Mouse (Mus musculus): ENCODE data around the gene Pex16. TPM values are rescaled to one million over a fixed set of nuclear protein-coding genes. Genes with fewer than 3 reads are reported as not detected.

Gene Pex16
- polyA plus RNA-seq, 1 experiment from 2014 or later: 20.8 TPM

GRCm38 (mm10) chr2:92427882-92428281, 53.4 kb downstream of the Pex16 start:
- Histone ChIP-seq H3K4me1 (replicated peaks; ENCODE audit: control insufficient read depth, insufficient read depth, low read length) (peaks cover 25% of the 10 kb centered on the region), H3K9ac (ENCODE audit: low read depth, low read length) (no peak overlapping the region), H3K36me3 (ENCODE audit: control insufficient read depth, insufficient read depth, low read length) (no peaks in the 10 kb centered on the region), H3K4me3 (ENCODE audit: low read depth, low read length) (no peak overlapping the region), H3K27ac (ENCODE audit: low read depth, low read length) (no peak overlapping the region), H3K27me3 (ENCODE audit: control insufficient read depth, insufficient read depth, low read length) (no peaks in the 10 kb centered on the region), H3K4me2 (replicated peaks; ENCODE audit: low read depth, low read length) (no peak overlapping the region), H3K9me3 (ENCODE audit: control insufficient read depth, low read length) (no peaks in the 10 kb centered on the region)
- DNase-seq (ENCODE audit: low spot score) (no peak), ATAC-seq (ENCODE audit: low FRiP score) (no peak)
- WGBS: 74% methylated on average over 6 of the region's 6 CpGs

- H3K36me3 ChIP-seq (ENCODE audit: control insufficient read depth, insufficient read depth, low read length): no peaks in the 10 kb centered on the region
- H3K4me2 ChIP-seq (replicated peaks; ENCODE audit: low read depth, low read length): no peak overlapping the region
- H3K9ac ChIP-seq (ENCODE audit: low read depth, low read length): no peak overlapping the region
- H3K27me3 ChIP-seq (ENCODE audit: control insufficient read depth, insufficient read depth, low read length): no peaks in the 10 kb centered on the region
- ATAC-seq (ENCODE audit: low FRiP score) (no peak), DNase-seq (ENCODE audit: low spot score) (no peak)
- H3K4me3 ChIP-seq (ENCODE audit: low read depth, low read length): no peak overlapping the region
- H3K4me1 ChIP-seq (replicated peaks; ENCODE audit: control insufficient read depth, insufficient read depth, low read length): peaks cover 14% of the 10 kb centered on the region
- 77% methylated on average over 2 of the region's 2 CpGs for WGBS
- no peaks in the 10 kb centered on the region for H3K9me3 ChIP-seq (ENCODE audit: control insufficient read depth, low read length)
- H3K27ac ChIP-seq (ENCODE audit: low read depth, low read length): no peak overlapping the region
Observed at GRCm38 (mm10) chr2:92430089-92430488, 55.6 kb downstream of the Pex16 start.

Other genes with a start within 250 kb of the Pex16 start
- 4.0 and 4.7 TPM in 2 replicates for gene Large2, start 193 bp downstream of the Pex16 start, polyA plus RNA-seq (2014; fragmentation: Nextera tagmentation; extraction: Ambion mirVana)
- 2.4 and 3.3 TPM in 2 replicates for gene 1700029I15Rik, start 7.9 kb downstream of the Pex16 start, polyA plus RNA-seq (2014; fragmentation: Nextera tagmentation; extraction: Ambion mirVana)
- gene Mapk8ip1, start 26.6 kb downstream of the Pex16 start, polyA plus RNA-seq (2014; fragmentation: Nextera tagmentation; extraction: Ambion mirVana): 33.3 and 39.0 TPM in 2 replicates
- 21.5 and 22.1 TPM in 2 replicates for gene Cry2, start 59.4 kb downstream of the Pex16 start, polyA plus RNA-seq (2014; fragmentation: Nextera tagmentation; extraction: Ambion mirVana)
- gene Slc35c1, start 85.9 kb downstream of the Pex16 start, polyA plus RNA-seq (2014; fragmentation: Nextera tagmentation; extraction: Ambion mirVana): 8.7 and 9.0 TPM in 2 replicates
- gene Chst1, start 225.0 kb downstream of the Pex16 start, polyA plus RNA-seq (2014; fragmentation: Nextera tagmentation; extraction: Ambion mirVana): 3.9 and 4.3 TPM in 2 replicates

Data from hindbrain, embryonic 11.5 days (tissue).